ENCODE assay signal across 8 mouse cellular contexts in genomic region chr3:31061786-31062120, GRCm38 (mm10). TPM values are rescaled to one million over a fixed set of nuclear protein-coding genes. Genes with fewer than 3 reads are reported as not detected.
DNase-seq lines count a peak whose midpoint lies in the region; ATAC-seq and TF ChIP-seq lines count a peak whose summit lies in the region.

No protein-coding gene starts in this region.

- ATAC-seq in hindbrain, postnatal 0 days = no peak
- no peak for ATAC-seq in hindbrain, embryonic 16.5 days
- no peak for ATAC-seq in frontal cortex, adult (ENCODE audit: low TSS enrichment)
- ATAC-seq in forebrain, embryonic 12.5 days (ENCODE audit: low FRiP score) = no peak

- TF ChIP-seq CTCF in hindbrain, postnatal 0 days (IDR thresholded peaks at IDR 0.05; ENCODE audit: low read depth) = peak; percentile 22; the same call in 1 of the 2 replicates
- TF ChIP-seq CTCF in cortical plate, adult 2 months (IDR thresholded peaks at IDR 0.05; ENCODE audit: extremely low read depth, insufficient read depth, low read length) = 0 out of 2 replicates have a peak, but pooled peaks have one; percentile 6

- H3K9me3 ChIP-seq in hindbrain, postnatal 0 days (ENCODE audit: low read length) = no peaks in the 10 kb centered on the region
- H3K9me3 ChIP-seq in hindbrain, embryonic 16.5 days (ENCODE audit: control insufficient read depth, low read length) = no peaks in the 10 kb centered on the region
- H3K9me3 ChIP-seq in forebrain, embryonic 12.5 days = no peaks in the 10 kb centered on the region

- no peak for TF ChIP-seq POLR2A in cortical plate, adult 2 months (IDR thresholded peaks at IDR 0.05; ENCODE audit: extremely low read depth, insufficient read depth, low read length)

- no peaks in the 10 kb centered on the region for H3K4me1 ChIP-seq in hindbrain, postnatal 0 days (ENCODE audit: insufficient read depth, low read length)
- no peaks in the 10 kb centered on the region for H3K4me1 ChIP-seq in hindbrain, embryonic 16.5 days (ENCODE audit: control insufficient read depth, insufficient read depth, low read depth, low read length)
- H3K4me1 ChIP-seq in cortical plate, adult 2 months (ENCODE audit: control insufficient read depth, insufficient read depth, low read length) = no peaks in the 10 kb centered on the region
- no peaks in the 10 kb centered on the region for H3K4me1 ChIP-seq in forebrain, embryonic 12.5 days

- H3K4me2 ChIP-seq in hindbrain, postnatal 0 days (ENCODE audit: low read depth, low read length) = no peak overlapping the region
- no peak overlapping the region for H3K4me2 ChIP-seq in hindbrain, embryonic 16.5 days (ENCODE audit: low read length)
- H3K4me2 ChIP-seq in forebrain, embryonic 12.5 days = no peak overlapping the region

- H3K27me3 ChIP-seq in hindbrain, postnatal 0 days (ENCODE audit: insufficient read depth, low read length) = no peaks in the 10 kb centered on the region
- H3K27me3 ChIP-seq in hindbrain, embryonic 16.5 days (replicated peaks; ENCODE audit: control insufficient read depth, insufficient read depth, low read length) = no peaks in the 10 kb centered on the region
- no peaks in the 10 kb centered on the region for H3K27me3 ChIP-seq in forebrain, embryonic 12.5 days

- no peaks in the 10 kb centered on the region for H3K36me3 ChIP-seq in hindbrain, postnatal 0 days (ENCODE audit: insufficient read depth, low read length)
- no peaks in the 10 kb centered on the region for H3K36me3 ChIP-seq in hindbrain, embryonic 16.5 days (ENCODE audit: control insufficient read depth, insufficient read depth, low read length)
- no peaks in the 10 kb centered on the region for H3K36me3 ChIP-seq in macrophage (ENCODE audit: inconsistent target)
- H3K36me3 ChIP-seq in forebrain, embryonic 12.5 days (replicated peaks) = no peaks in the 10 kb centered on the region

- DNase-seq in hindbrain, postnatal 0 days (ENCODE audit: low spot score) = no peak
- DNase-seq in CD4-positive helper T cell, adult 2 months (ENCODE audit: low read depth, low spot score) = peak; percentile 48
- no peak for DNase-seq in urinary bladder, postnatal 14 days (ENCODE audit: low spot score)

- no peaks in the 10 kb centered on the region for H3K79me2 ChIP-seq in macrophage (ENCODE audit: inconsistent target)

- H3K27ac ChIP-seq in hindbrain, postnatal 0 days = no peak overlapping the region
- H3K27ac ChIP-seq in hindbrain, embryonic 16.5 days (ENCODE audit: low read depth, low read length) = no peak overlapping the region
- no peak overlapping the region for H3K27ac ChIP-seq in cortical plate, adult 2 months (ENCODE audit: insufficient read depth, low read length)
- peak overlapping the region; percentile 76 for H3K27ac ChIP-seq in macrophage
- H3K27ac ChIP-seq in forebrain, embryonic 12.5 days = no peak overlapping the region

- H3K9ac ChIP-seq in hindbrain, postnatal 0 days (replicated peaks; ENCODE audit: low read length) = no peak overlapping the region
- H3K9ac ChIP-seq in hindbrain, embryonic 16.5 days (ENCODE audit: low read depth, low read length) = no peak overlapping the region
- no peak overlapping the region for H3K9ac ChIP-seq in forebrain, embryonic 12.5 days

- no peak overlapping the region for H3K4me3 ChIP-seq in hindbrain, postnatal 0 days (ENCODE audit: low read length)
- H3K4me3 ChIP-seq in hindbrain, embryonic 16.5 days (ENCODE audit: low read length) = no peak overlapping the region
- H3K4me3 ChIP-seq in cortical plate, adult 2 months (ENCODE audit: insufficient read depth, low read length) = no peak overlapping the region
- H3K4me3 ChIP-seq in macrophage (ENCODE audit: inconsistent target) = peak overlapping the region; percentile 29
- H3K4me3 ChIP-seq in forebrain, embryonic 12.5 days (replicated peaks) = no peak overlapping the region

- 79% methylated on average over 4 of the region's 4 CpGs for WGBS in hindbrain, postnatal 0 days
- WGBS in hindbrain, embryonic 16.5 days = 69% methylated on average over 4 of the region's 4 CpGs
- whole genome bisulfite sequencing in macrophage (ENCODE audit: missing documents) = 8% methylated on average over 4 of the region's 4 CpGs
- WGBS in forebrain, embryonic 12.5 days = 81% methylated on average over 4 of the region's 4 CpGs

RNA-seq across cellular contexts. Expression of gene Skil, which starts 33.1 kb away (rescaled TPM):
- 36.4 and 38.9 TPM in 2 replicates for total RNA-seq in hindbrain, postnatal 0 days (2014; rRNA removed)
- polyA plus RNA-seq in hindbrain, postnatal 0 days (2015; fragmentation: Nextera tagmentation; extraction: Ambion mirVana) = 23.9 and 25.1 TPM in 2 replicates
- polyA plus RNA-seq in hindbrain, embryonic 16.5 days (2015; fragmentation: Nextera tagmentation; extraction: Ambion mirVana) = 20.4 and 23.5 TPM in 2 replicates
- polyA plus RNA-seq in cortical plate, adult 2 months (2012; rRNA removed) = 23.5 and 24.2 TPM in 2 replicates
- 1,000 to 10,000 TPM in 1 of 26 experiments, 100 to 1,000 TPM in 22, 10 to 100 TPM in 3; 27.8 to 1,005 (median 381) TPM for total RNA-seq in macrophage (2018; cell fraction: chromatin; rRNA removed)
- 100 to 1,000 TPM in 9 of 26 experiments, 10 to 100 TPM in 17; 12.1 to 174 (median 62.6) TPM for total RNA-seq in macrophage (2018; cell fraction: cytosol; rRNA removed)
- 100 to 1,000 TPM in 24 of 26 experiments, 10 to 100 TPM in 2; 25.2 to 663 (median 321) TPM for total RNA-seq in macrophage (2018; cell fraction: nucleus; rRNA removed)
- 8.7 to 24.6 TPM (median 11.8 TPM) in 3 replicates for polyA plus RNA-seq in macrophage (2018)
- polyA plus RNA-seq in forebrain, embryonic 12.5 days (2016; fragmentation: Nextera tagmentation; extraction: Ambion mirVana) = 40.1 and 40.2 TPM in 2 replicates
